Mouse (Mus musculus): Measurements from ENCODE around the gene Cnnm3. TPM values are rescaled to one million over a fixed set of nuclear protein-coding genes. Genes with fewer than 3 reads are reported as not detected.

Gene Cnnm3
- polyA plus RNA-seq, 1 experiment from 2014 or later: 2.3 TPM

- ATAC-seq: peak; percentile 76
- peak overlapping the region; percentile 86 for H3K4me2 ChIP-seq (ENCODE audit: low read depth, low read length)
- peak overlapping the region; percentile 89 for H3K4me3 ChIP-seq (ENCODE audit: low read length)
- H3K9ac ChIP-seq (ENCODE audit: low read depth, low read length): peak overlapping the region; percentile 94
- H3K4me1 ChIP-seq (ENCODE audit: control insufficient read depth, insufficient read depth, low read length): peaks cover 34% of the 10 kb centered on the region
- H3K27me3 ChIP-seq (replicated peaks; ENCODE audit: control insufficient read depth, insufficient read depth, low read length): no peaks in the 10 kb centered on the region
- WGBS: under 1% methylated on average over 48 of the region's 48 CpGs
- peak overlapping the region; percentile 98 for H3K27ac ChIP-seq (ENCODE audit: low read length)
- peaks cover 15% of the 10 kb centered on the region for H3K36me3 ChIP-seq (ENCODE audit: control insufficient read depth, insufficient read depth, low read length)
- no peaks in the 10 kb centered on the region for H3K9me3 ChIP-seq (ENCODE audit: control insufficient read depth, low read length)
Measured at GRCm38 (mm10) chr1:36557457-36558011, 45.9 kb downstream of the Cnnm3 start.

DNA sequence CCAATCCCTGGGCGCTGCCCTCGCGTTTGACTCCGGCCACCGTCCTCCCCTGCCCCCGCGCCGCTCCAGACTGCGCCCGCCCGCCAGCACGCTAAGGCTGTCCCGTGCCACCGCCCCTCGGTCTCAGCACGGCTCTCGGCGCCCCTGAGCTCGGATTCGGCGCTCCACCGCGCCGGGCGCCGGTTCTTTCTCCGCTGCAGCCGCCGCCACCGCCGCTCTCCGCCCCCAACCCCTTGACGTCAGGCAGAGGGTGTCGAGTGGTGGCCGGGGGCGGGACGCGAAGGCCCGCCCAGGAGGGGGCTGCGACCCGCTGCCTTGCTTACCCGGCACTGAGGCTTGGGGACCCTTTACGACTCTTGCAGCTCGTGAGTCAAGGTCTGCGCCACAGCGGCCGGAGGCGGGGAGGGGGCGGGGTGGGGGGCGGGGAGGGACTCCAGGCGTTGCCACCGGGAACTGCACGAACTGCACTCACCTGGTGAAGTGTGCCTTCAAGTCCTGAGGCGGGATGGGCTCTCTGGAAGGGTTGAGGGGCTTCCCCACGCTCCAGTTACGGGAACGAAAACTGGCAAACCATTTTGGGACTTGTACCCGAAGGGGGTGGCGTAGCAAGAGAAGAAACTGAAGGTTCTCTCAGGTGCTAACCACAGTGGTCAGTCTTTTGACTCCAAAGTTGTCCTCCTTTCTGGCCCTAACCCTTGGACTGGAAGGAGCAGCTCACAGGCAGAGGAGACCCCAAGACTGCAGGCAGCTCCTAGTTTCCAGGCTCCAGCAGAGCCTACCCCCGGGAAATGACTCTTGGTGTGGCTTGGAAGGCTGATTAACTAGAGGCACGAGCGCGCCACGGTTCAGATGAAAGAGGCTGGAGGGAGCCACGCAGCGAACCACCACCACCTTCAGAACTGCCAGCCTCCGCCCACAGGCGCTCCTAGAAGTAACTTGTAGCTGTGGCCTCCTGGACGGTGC, 46.6 kb downstream of the Cnnm3 start, which contains the start of gene Sema4c:
Sema4c (minus strand) TSS at position 319 of the 963 bp plus-strand sequence.
- ATAC-seq: peak; percentile 57
- Histone ChIP-seq H3K4me3 (ENCODE audit: low read length) (peak within 1 kb of the TSS; percentile 89), H3K4me2 (ENCODE audit: low read depth, low read length) (peak within 1 kb of the TSS; percentile 86), H3K27ac (ENCODE audit: low read length) (peak within 1 kb of the TSS; percentile 98), H3K36me3 (ENCODE audit: control insufficient read depth, insufficient read depth, low read length) (peaks cover 9% of the 10 kb centered on the region), H3K4me1 (ENCODE audit: control insufficient read depth, insufficient read depth, low read length) (peaks cover 40% of the 10 kb centered on the region), H3K27me3 (replicated peaks; ENCODE audit: control insufficient read depth, insufficient read depth, low read length) (no peaks in the 10 kb centered on the region), H3K9ac (ENCODE audit: low read depth, low read length) (peak within 1 kb of the TSS; percentile 94), H3K9me3 (ENCODE audit: control insufficient read depth, low read length) (no peaks in the 10 kb centered on the region)
- WGBS: 2% methylated on average over 65 of the region's 69 CpGs

DNA sequence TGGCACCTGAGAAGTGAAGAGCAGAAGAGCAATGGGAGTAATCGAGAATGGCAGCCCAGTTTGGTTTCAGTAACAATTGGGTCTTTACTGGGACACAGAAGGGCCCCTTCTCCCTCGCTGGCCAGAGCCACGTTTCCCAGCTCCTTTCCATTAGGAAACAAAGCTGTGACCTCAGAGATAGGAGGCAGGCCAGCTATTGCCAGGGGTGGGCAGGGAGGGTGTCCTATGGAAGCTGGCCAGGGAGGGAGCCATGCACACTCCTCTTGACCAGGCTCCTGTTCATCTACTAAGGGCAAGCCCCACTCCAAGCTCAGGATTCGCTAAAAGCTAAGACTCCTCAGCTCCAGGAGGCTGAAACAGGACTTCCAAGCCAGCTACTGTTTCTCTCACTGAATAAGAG, 47.6 kb downstream of the Cnnm3 start:
- Histone ChIP-seq H3K4me1 (ENCODE audit: control insufficient read depth, insufficient read depth, low read length) (peaks cover 34% of the 10 kb centered on the region), H3K9ac (ENCODE audit: low read depth, low read length) (no peak overlapping the region), H3K27me3 (replicated peaks; ENCODE audit: control insufficient read depth, insufficient read depth, low read length) (no peaks in the 10 kb centered on the region), H3K9me3 (ENCODE audit: control insufficient read depth, low read length) (no peaks in the 10 kb centered on the region), H3K27ac (ENCODE audit: low read length) (no peak overlapping the region), H3K36me3 (ENCODE audit: control insufficient read depth, insufficient read depth, low read length) (no peaks in the 10 kb centered on the region), H3K4me3 (ENCODE audit: low read length) (peak overlapping the region; percentile 89; the same call in 1 of the 2 replicates), H3K4me2 (ENCODE audit: low read depth, low read length) (peak overlapping the region; percentile 86; the same call in 1 of the 2 replicates)
- WGBS: 37% methylated on average over 4 of the region's 4 CpGs
- no peak for ATAC-seq

DNA sequence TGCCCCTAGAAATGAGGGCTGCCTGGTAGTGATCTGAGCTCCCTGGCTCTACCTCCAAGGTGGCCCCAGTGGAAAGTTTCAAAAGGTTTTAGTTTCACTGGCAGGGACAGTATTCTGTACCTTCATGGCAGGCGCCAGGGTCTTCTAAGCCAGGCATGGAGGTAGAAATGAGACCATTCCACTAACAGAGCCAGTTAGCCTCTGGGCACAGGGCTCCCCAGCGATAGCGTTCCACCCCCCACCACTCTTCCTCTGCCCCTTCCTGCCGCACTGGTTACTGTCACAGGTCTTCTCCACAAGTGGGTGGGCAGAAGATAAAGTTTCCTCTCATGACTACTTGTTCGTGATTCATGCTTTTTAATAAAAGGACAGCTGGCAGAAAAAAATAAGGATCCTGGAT, 48.2 kb downstream of the Cnnm3 start:
- no peak for ATAC-seq
- Histone ChIP-seq H3K27ac (ENCODE audit: low read length) (no peak overlapping the region), H3K4me1 (ENCODE audit: control insufficient read depth, insufficient read depth, low read length) (peaks cover 29% of the 10 kb centered on the region), H3K4me2 (ENCODE audit: low read depth, low read length) (no peak overlapping the region), H3K9ac (ENCODE audit: low read depth, low read length) (no peak overlapping the region), H3K27me3 (replicated peaks; ENCODE audit: control insufficient read depth, insufficient read depth, low read length) (no peaks in the 10 kb centered on the region), H3K36me3 (ENCODE audit: control insufficient read depth, insufficient read depth, low read length) (no peaks in the 10 kb centered on the region), H3K9me3 (ENCODE audit: control insufficient read depth, low read length) (no peaks in the 10 kb centered on the region), H3K4me3 (ENCODE audit: low read length) (no peak overlapping the region)
- WGBS: 68% methylated on average over 5 of the region's 5 CpGs

DNA sequence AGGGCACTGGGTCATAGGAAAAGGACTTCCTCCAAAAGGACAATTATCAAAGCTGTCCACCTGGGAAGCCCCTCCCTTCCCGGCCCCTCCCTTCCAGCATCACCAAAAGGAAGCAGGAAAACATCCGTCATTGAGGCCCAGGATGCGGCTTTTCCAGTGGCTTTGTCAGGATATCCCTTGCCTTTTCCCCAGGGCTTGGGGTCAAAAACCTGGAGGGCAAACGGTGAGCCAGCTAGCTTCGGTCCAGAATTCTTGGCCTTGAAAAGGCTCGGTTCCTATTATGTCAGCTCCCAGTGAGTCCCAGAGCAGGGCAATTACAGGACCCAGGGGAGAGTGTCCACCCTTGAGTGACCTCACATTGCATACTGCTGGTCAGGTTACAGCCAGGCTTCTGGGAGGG, 49.2 kb downstream of the Cnnm3 start:
- H3K9ac ChIP-seq (ENCODE audit: low read depth, low read length): no peak overlapping the region
- ATAC-seq: no peak
- 58% methylated on average over 6 of the region's 6 CpGs for WGBS
- H3K36me3 ChIP-seq (ENCODE audit: control insufficient read depth, insufficient read depth, low read length): no peaks in the 10 kb centered on the region
- H3K4me1 ChIP-seq (ENCODE audit: control insufficient read depth, insufficient read depth, low read length): peaks cover 18% of the 10 kb centered on the region
- H3K4me2 ChIP-seq (ENCODE audit: low read depth, low read length): no peak overlapping the region
- no peaks in the 10 kb centered on the region for H3K9me3 ChIP-seq (ENCODE audit: control insufficient read depth, low read length)
- no peaks in the 10 kb centered on the region for H3K27me3 ChIP-seq (replicated peaks; ENCODE audit: control insufficient read depth, insufficient read depth, low read length)
- H3K4me3 ChIP-seq (ENCODE audit: low read length): no peak overlapping the region
- H3K27ac ChIP-seq (ENCODE audit: low read length): no peak overlapping the region

DNA sequence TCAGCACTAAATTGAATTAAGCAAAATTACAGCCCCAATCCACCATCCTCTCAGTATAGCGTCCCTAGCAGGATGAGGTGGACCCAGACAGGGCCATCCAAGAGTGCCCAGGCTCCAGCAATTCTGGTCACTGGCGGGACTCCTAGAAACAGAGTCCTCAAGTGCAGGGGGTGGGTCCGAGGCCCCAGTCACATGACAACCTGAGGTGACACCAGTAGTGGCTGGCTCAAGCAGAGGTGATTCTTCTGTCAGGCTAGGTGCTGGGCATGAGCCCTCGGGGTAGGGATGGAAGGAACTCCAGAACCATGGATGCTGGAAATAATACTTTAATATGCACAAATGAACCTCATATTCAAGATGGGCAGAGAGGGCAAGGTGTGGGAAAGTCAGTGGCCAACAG, 50.7 kb downstream of the Cnnm3 start:
- WGBS: 67% methylated on average over 4 of the region's 4 CpGs
- Histone ChIP-seq H3K27ac (ENCODE audit: low read length) (no peak overlapping the region), H3K4me2 (ENCODE audit: low read depth, low read length) (no peak overlapping the region), H3K9me3 (ENCODE audit: control insufficient read depth, low read length) (no peaks in the 10 kb centered on the region), H3K4me1 (ENCODE audit: control insufficient read depth, insufficient read depth, low read length) (peaks cover 18% of the 10 kb centered on the region), H3K36me3 (ENCODE audit: control insufficient read depth, insufficient read depth, low read length) (no peaks in the 10 kb centered on the region), H3K4me3 (ENCODE audit: low read length) (no peak overlapping the region), H3K27me3 (replicated peaks; ENCODE audit: control insufficient read depth, insufficient read depth, low read length) (no peaks in the 10 kb centered on the region), H3K9ac (ENCODE audit: low read depth, low read length) (no peak overlapping the region)
- ATAC-seq: no peak

- Histone ChIP-seq H3K4me2 (ENCODE audit: low read depth, low read length) (no peak overlapping the region), H3K9me3 (ENCODE audit: control insufficient read depth, low read length) (no peaks in the 10 kb centered on the region), H3K27me3 (replicated peaks; ENCODE audit: control insufficient read depth, insufficient read depth, low read length) (no peaks in the 10 kb centered on the region), H3K36me3 (ENCODE audit: control insufficient read depth, insufficient read depth, low read length) (no peaks in the 10 kb centered on the region), H3K4me1 (ENCODE audit: control insufficient read depth, insufficient read depth, low read length) (peaks cover 22% of the 10 kb centered on the region), H3K4me3 (ENCODE audit: low read length) (no peak overlapping the region), H3K27ac (ENCODE audit: low read length) (no peak overlapping the region; the same call in 1 of the 2 replicates), H3K9ac (ENCODE audit: low read depth, low read length) (no peak overlapping the region)
- ATAC-seq: no peak
- WGBS: 84% methylated on average over 2 of the region's 2 CpGs
Measured at GRCm38 (mm10) chr1:36563197-36563596, 51.5 kb downstream of the Cnnm3 start.

GRCm38 (mm10) chr1:36563632-36564031, 52.0 kb downstream of the Cnnm3 start:
- no peak overlapping the region for H3K27ac ChIP-seq (ENCODE audit: low read length)
- no peak overlapping the region for H3K4me3 ChIP-seq (ENCODE audit: low read length)
- no peaks in the 10 kb centered on the region for H3K36me3 ChIP-seq (ENCODE audit: control insufficient read depth, insufficient read depth, low read length)
- H3K27me3 ChIP-seq (replicated peaks; ENCODE audit: control insufficient read depth, insufficient read depth, low read length): no peaks in the 10 kb centered on the region
- peaks cover 21% of the 10 kb centered on the region for H3K4me1 ChIP-seq (ENCODE audit: control insufficient read depth, insufficient read depth, low read length)
- no peak overlapping the region for H3K9ac ChIP-seq (ENCODE audit: low read depth, low read length)
- no peak for ATAC-seq
- H3K9me3 ChIP-seq (ENCODE audit: control insufficient read depth, low read length): no peaks in the 10 kb centered on the region
- 71% methylated on average over 4 of the region's 4 CpGs for WGBS
- no peak overlapping the region for H3K4me2 ChIP-seq (ENCODE audit: low read depth, low read length)

GRCm38 (mm10) chr1:36564101-36564500, 52.4 kb downstream of the Cnnm3 start:
- H3K9ac ChIP-seq (ENCODE audit: low read depth, low read length): no peak overlapping the region
- ATAC-seq: no peak
- no peaks in the 10 kb centered on the region for H3K27me3 ChIP-seq (replicated peaks; ENCODE audit: control insufficient read depth, insufficient read depth, low read length)
- 60% methylated on average over 6 of the region's 6 CpGs for WGBS
- H3K9me3 ChIP-seq (ENCODE audit: control insufficient read depth, low read length): no peaks in the 10 kb centered on the region
- no peak overlapping the region for H3K4me3 ChIP-seq (ENCODE audit: low read length)
- H3K4me1 ChIP-seq (ENCODE audit: control insufficient read depth, insufficient read depth, low read length): peaks cover 19% of the 10 kb centered on the region
- no peak overlapping the region for H3K4me2 ChIP-seq (ENCODE audit: low read depth, low read length)
- no peaks in the 10 kb centered on the region for H3K36me3 ChIP-seq (ENCODE audit: control insufficient read depth, insufficient read depth, low read length)
- no peak overlapping the region for H3K27ac ChIP-seq (ENCODE audit: low read length)

Data from intestine, embryonic 16.5 days (tissue).